Mouse (Mus musculus) midbrain, embryonic 16.5 days (tissue): ENCODE measurements around the gene Fbxo46. TPM values are rescaled to one million over a fixed set of nuclear protein-coding genes. Genes with fewer than 3 reads are reported as not detected.

Experiments used
- ATAC-seq: fragments of 200-750 bp; cut with Nextera tagmentation; 2 replicates; pipeline ENCODE4 v1.8.0; 2017; ENCODE audit warnings: moderate TSS enrichment
- H3K27ac ChIP-seq: fragments of 300-500 bp; sonication (generic); 2 replicates; pipeline ENCODE4 v1.5.1; 2014; ENCODE audit warnings: mild to moderate bottlenecking, low read length, mixed read lengths
- H3K27me3 ChIP-seq: fragments of 300-500 bp; sonication (generic); 2 replicates; pipeline ENCODE4 v1.6.1; 2014; ENCODE audit warnings: low read depth, low read length, mixed read lengths; ENCODE audit not compliant: control insufficient read depth, insufficient read depth
- H3K36me3 ChIP-seq: fragments of 300-500 bp; sonication (generic); 2 replicates; pipeline ENCODE4 v1.6.1; 2014; ENCODE audit warnings: mild to moderate bottlenecking, low read length, moderate library complexity, mixed read lengths; ENCODE audit not compliant: control insufficient read depth, insufficient read depth
- H3K4me1 ChIP-seq: fragments of 300-500 bp; sonication (generic); 2 replicates; pipeline ENCODE4 v1.6.1; 2014; ENCODE audit warnings: mild to moderate bottlenecking, low read length, mixed read lengths; ENCODE audit not compliant: control insufficient read depth, insufficient read depth
- H3K4me2 ChIP-seq: fragments of 300-500 bp; sonication (generic); 2 replicates; pipeline ENCODE4 v1.6.1; 2014; ENCODE audit warnings: mild to moderate bottlenecking, low read length, mixed read lengths
- H3K4me3 ChIP-seq: fragments of 300-500 bp; sonication (generic); 2 replicates; pipeline ENCODE4 v1.5.1; 2014; ENCODE audit warnings: low read depth, mild to moderate bottlenecking, low read length, moderate library complexity, mixed read lengths
- H3K9ac ChIP-seq: fragments of 300-500 bp; sonication (generic); 2 replicates; pipeline ENCODE4 v1.6.1; 2014; ENCODE audit warnings: low read depth, low read length, mixed read lengths
- H3K9me3 ChIP-seq: fragments of 300-500 bp; sonication (generic); replicated peaks from 2 replicates; pipeline ENCODE4 v1.6.1; 2014; ENCODE audit warnings: mild to moderate bottlenecking, low read length, mixed read lengths; ENCODE audit not compliant: control insufficient read depth, poor library complexity, severe bottlenecking
- WGBS: fragments of 180-500 bp; shearing (Covaris S2); extraction: QIAGEN DNeasy Blood & Tissue Kit; methylation state at CpG from one replicate; pipeline ENCODE4 v1.1.7; 2014; 5-methylcytosine and 5-hydroxymethylcytosine counted together
- polyA plus RNA-seq: library from polyadenylated mRNA; unstranded; fragments of >200 nt; fragmentation: Nextera tagmentation; extraction: Ambion mirVana; gene quantifications from 2 replicates; pipeline ENCODE4 v1.2.1, GENCODE M21; 2015

Gene Fbxo46
- polyA plus RNA-seq, 1 experiment from 2014 or later = 18.2 TPM

DNA sequence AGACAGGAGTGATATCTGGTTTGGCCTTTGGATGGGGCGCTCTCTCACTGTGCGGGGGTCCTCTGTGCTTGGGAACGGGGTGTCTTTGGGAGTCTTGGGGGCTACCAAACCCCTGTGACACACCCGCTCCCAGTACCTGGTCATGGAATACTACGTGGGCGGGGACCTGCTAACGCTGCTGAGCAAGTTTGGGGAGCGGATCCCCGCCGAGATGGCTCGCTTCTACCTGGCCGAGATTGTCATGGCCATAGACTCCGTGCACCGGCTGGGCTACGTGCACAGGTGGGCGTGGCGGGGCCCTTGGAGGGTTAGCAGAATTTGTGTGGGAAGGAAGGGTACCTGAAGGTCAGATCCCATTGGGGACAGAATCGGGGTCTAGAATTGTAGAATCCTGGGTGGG lies 32.9 kb upstream of the Fbxo46 start:
- H3K27me3 ChIP-seq = peaks cover 10% of the 10 kb centered on the region; the same call in 1 of the 2 replicates
- H3K4me1 ChIP-seq = no peaks in the 10 kb centered on the region
- no peak overlapping the region for H3K4me3 ChIP-seq
- ATAC-seq = no peak
- H3K27ac ChIP-seq = no peak overlapping the region
- H3K36me3 ChIP-seq = peaks cover 19% of the 10 kb centered on the region
- no peaks in the 10 kb centered on the region for H3K9me3 ChIP-seq
- no peak overlapping the region for H3K4me2 ChIP-seq
- no peak overlapping the region for H3K9ac ChIP-seq
- whole genome bisulfite sequencing = 62% methylated on average over 18 of the region's 18 CpGs

- Histone ChIP-seq H3K4me2 (no peak overlapping the region), H3K9me3 (no peaks in the 10 kb centered on the region), H3K4me3 (no peak overlapping the region), H3K36me3 (peaks cover 16% of the 10 kb centered on the region; the same call in 1 of the 2 replicates), H3K27ac (no peak overlapping the region), H3K27me3 (peaks cover 10% of the 10 kb centered on the region; the same call in 1 of the 2 replicates), H3K4me1 (peaks cover 8% of the 10 kb centered on the region), H3K9ac (no peak overlapping the region)
- 35% methylated on average over 10 of the region's 10 CpGs for WGBS
- ATAC-seq = no peak
These were observed 30.8 kb upstream of the Fbxo46 start for GRCm38 (mm10) chr7:19088813-19089212.

DNA sequence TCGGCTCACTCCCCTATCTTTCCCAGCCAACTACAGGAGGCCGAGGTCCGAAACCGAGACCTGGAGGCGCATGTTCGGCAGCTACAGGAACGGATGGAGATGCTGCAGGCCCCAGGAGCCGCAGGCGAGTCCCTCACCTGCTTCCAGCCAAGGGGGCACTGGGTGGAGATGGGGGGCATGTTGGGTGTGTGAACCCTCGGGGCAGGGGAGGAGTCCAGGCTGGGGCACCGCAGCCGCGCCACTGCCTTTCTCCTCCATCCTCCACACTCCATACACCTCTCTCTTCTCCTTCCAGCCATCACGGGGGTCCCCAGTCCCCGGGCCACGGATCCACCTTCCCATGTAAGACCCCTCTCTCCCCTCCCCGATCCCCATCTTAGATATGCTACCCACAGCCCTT lies 27.7 kb upstream of the Fbxo46 start:
- 0 out of 2 replicates have a peak overlapping the region, but pooled peaks have one; percentile 7 for H3K9ac ChIP-seq
- WGBS = 27% methylated on average over 8 of the region's 17 CpGs
- no peak overlapping the region for H3K4me2 ChIP-seq
- no peak for ATAC-seq
- H3K36me3 ChIP-seq = peaks cover 16% of the 10 kb centered on the region; the same call in 1 of the 2 replicates
- H3K9me3 ChIP-seq = no peaks in the 10 kb centered on the region
- H3K4me1 ChIP-seq = peaks cover 28% of the 10 kb centered on the region
- no peak overlapping the region for H3K27ac ChIP-seq
- peaks cover 24% of the 10 kb centered on the region for H3K27me3 ChIP-seq
- no peak overlapping the region for H3K4me3 ChIP-seq

DNA sequence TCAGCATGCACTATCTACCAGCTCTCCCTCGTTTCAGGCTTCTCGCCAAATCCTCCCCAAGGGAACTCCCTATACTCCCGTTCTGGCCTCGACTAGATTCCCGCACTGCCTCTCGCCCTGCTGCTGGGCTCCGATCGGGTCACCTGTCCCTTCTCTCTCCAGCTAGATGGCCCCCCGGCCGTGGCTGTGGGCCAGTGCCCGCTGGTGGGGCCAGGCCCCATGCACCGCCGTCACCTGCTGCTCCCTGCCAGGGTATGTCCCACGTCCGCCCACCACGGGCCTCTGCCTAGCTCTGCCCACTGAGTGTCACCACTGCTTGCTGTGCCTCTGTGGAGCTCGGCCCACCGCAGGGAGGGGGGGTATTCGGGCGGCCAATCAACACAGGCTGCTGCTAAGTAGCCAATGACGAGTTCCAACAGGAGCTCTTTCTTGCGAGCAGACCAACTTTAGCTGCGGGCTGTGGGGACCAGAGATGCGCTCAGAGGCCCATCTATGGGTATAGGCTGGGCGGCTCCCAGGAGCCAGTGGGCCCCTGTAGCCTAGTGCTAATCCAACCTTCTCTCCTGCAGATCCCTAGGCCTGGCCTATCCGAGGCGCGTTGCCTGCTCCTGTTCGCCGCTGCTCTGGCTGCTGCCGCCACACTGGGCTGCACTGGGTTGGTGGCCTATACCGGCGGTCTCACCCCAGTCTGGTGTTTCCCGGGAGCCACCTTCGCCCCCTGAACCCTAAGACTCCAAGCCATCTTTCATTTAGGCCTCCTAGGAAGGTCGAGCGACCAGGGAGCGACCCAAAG lies 27.1 kb upstream of the Fbxo46 start:
- Histone ChIP-seq H3K27ac (no peak overlapping the region), H3K4me1 (peaks cover 28% of the 10 kb centered on the region), H3K27me3 (peaks cover 24% of the 10 kb centered on the region), H3K36me3 (peaks cover 16% of the 10 kb centered on the region; the same call in 1 of the 2 replicates), H3K4me2 (peak overlapping the region; percentile 98; the same call in 1 of the 2 replicates), H3K9me3 (no peaks in the 10 kb centered on the region), H3K9ac (no peak overlapping the region), H3K4me3 (no peak overlapping the region)
- WGBS = 7% methylated on average over 38 of the region's 38 CpGs
- ATAC-seq = peak; percentile 50

DNA sequence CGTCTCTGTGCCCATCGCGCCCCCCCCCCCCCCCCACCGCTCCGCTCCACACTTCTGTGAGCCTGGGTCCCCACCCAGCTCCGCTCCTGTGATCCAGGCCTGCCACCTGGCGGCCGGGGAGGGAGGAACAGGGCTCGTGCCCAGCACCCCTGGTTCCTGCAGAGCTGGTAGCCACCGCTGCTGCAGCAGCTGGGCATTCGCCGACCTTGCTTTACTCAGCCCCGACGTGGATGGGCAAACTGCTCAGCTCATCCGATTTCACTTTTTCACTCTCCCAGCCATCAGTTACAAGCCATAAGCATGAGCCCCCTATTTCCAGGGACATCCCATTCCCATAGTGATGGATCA lies 26.5 kb upstream of the Fbxo46 start:
- Histone ChIP-seq H3K9me3 (no peaks in the 10 kb centered on the region), H3K9ac (no peak overlapping the region), H3K36me3 (peaks cover 16% of the 10 kb centered on the region; the same call in 1 of the 2 replicates), H3K4me1 (peaks cover 28% of the 10 kb centered on the region), H3K4me3 (peak overlapping the region; percentile 52; the same call in 1 of the 2 replicates), H3K4me2 (peak overlapping the region; percentile 98), H3K27ac (no peak overlapping the region; the same call in 1 of the 2 replicates), H3K27me3 (peaks cover 24% of the 10 kb centered on the region)
- peak; percentile 2; the same call in 1 of the 2 replicates for ATAC-seq
- under 1% methylated on average over 10 of the region's 15 CpGs for WGBS

DNA sequence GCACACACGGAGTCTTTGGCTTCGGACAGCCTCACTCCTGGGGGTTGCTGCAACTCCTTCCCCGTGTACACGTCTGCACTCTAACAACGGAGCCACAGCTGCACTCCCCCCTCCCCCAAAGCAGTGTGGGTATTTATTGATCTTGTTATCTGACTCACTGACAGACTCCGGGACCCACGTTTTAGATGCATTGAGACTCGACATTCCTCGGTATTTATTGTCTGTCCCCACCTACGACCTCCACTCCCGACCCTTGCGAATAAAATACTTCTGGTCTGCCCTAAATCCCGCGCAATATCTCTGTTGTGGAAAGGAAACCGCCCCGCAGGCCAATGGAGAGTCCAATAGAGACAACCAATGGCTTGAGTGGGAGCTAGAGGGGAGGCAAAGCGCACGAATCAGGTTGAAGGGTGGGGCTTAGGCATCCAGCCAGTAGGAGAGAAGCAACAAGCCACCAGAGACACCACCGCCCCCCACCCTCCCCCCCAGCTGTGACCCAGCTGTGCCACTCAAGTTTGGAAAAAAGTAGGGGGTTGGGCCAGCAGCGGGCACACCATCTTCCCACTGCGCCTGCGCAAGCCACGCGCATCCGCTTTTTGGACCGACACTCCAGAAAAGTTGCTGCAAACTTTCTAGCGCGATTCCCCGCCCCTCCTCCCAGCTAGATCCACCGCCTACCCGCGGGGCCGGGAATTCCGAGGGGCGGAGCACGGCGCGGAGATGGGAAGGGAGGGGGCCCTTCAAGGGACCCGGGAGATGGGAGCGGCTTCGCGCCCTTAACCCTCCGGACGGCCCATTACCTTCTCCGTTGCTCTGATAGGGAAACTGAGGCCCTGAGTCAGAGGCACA lies 25.9 kb upstream of the Fbxo46 start:
- no peaks in the 10 kb centered on the region for H3K9me3 ChIP-seq
- H3K4me3 ChIP-seq = peak overlapping the region; percentile 52
- H3K27ac ChIP-seq = peak overlapping the region; percentile 60
- H3K36me3 ChIP-seq = peaks cover 14% of the 10 kb centered on the region; the same call in 1 of the 2 replicates
- WGBS = under 1% methylated on average over 44 of the region's 45 CpGs
- H3K9ac ChIP-seq = peak overlapping the region; percentile 63
- peaks cover 24% of the 10 kb centered on the region for H3K27me3 ChIP-seq
- ATAC-seq = peak; percentile 69
- H3K4me1 ChIP-seq = peaks cover 28% of the 10 kb centered on the region
- peak overlapping the region; percentile 98 for H3K4me2 ChIP-seq

- H3K9ac ChIP-seq = peak within 1 kb of the TSS; percentile 63
- ATAC-seq = no peak
These were observed 25.2 kb upstream of the Fbxo46 start, which contains the start of gene Six5 for GRCm38 (mm10) chr7:19094471-19094825. Gene Six5, plus strand, starts transcription at chr7:19094594.

GRCm38 (mm10) chr7:19094826-19095750 lies 24.6 kb upstream of the Fbxo46 start:
- H3K27ac ChIP-seq = peak overlapping the region; percentile 60
- peaks cover 11% of the 10 kb centered on the region; the same call in 1 of the 2 replicates for H3K36me3 ChIP-seq
- peaks cover 28% of the 10 kb centered on the region for H3K4me1 ChIP-seq
- H3K9me3 ChIP-seq = no peaks in the 10 kb centered on the region
- peak overlapping the region; percentile 52 for H3K4me3 ChIP-seq
- WGBS = under 1% methylated on average over 80 of the region's 87 CpGs
- H3K9ac ChIP-seq = peak overlapping the region; percentile 63
- peak overlapping the region; percentile 98 for H3K4me2 ChIP-seq
- no peak for ATAC-seq
- peaks cover 24% of the 10 kb centered on the region for H3K27me3 ChIP-seq

More at GRCm38 (mm10) chr7:19094471-19094825, 25.2 kb upstream of the Fbxo46 start, which contains the start of gene Six5:
- Histone ChIP-seq H3K27ac (peak within 1 kb of the TSS; percentile 60), H3K27me3 (peaks cover 24% of the 10 kb centered on the region), H3K4me1 (peaks cover 28% of the 10 kb centered on the region), H3K36me3 (peaks cover 12% of the 10 kb centered on the region; the same call in 1 of the 2 replicates), H3K4me2 (peak within 1 kb of the TSS; percentile 98), H3K4me3 (peak within 1 kb of the TSS; percentile 52), H3K9me3 (no peaks in the 10 kb centered on the region)
- 1% methylated on average over 25 of the region's 36 CpGs for WGBS
